Mouse (Mus musculus) small intestine, adult 2 months (tissue): ENCODE measurements at regions not wholly inside any gene's neighbourhood (a gene's known extent, or its start where the extent isn't known, plus 50 kb on each side); places are given as distances from the start of the nearest gene placed in this dataset.

ENCODE experiments used
- CTCF ChIP-seq: fragments of 200-500 bp; IDR thresholded peaks from 2 replicates; pipeline ENCODE4 v1.5.1; 2012; ENCODE audit warnings: low read depth, mild to moderate bottlenecking, control low read depth, inconsistent platforms, low read length, moderate library complexity, mixed read lengths; ENCODE audit not compliant: insufficient replicate concordance, insufficient read length; ENCODE audit errors: extremely low read depth
- POLR2A ChIP-seq: fragments of 200-500 bp; IDR thresholded peaks from 2 replicates; pipeline ENCODE4 v1.6.1; 2012; ENCODE audit warnings: low read depth, mild to moderate bottlenecking, control low read depth, inconsistent platforms, low read length, moderate library complexity

DNA sequence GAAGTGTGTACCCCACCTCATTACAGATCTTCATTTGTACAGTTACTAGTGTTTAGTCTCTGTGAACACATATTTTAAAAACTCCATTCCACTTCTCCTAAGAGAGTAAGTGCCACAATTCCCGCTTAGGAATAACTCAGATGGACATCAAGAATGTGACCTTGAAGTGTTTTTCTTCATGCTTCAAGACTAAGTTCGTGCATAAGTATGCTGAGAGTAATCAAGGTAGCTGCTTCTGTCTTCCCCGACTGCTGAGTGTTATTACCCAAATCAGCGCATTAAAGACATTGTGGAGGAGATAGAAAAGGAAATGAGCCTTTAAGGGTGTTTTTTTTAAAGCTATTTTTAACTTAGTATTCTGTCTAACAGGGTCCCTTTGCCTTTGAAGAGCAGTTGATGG lies 565.1 kb upstream of the C030005K15Rik start:
- TF ChIP-seq CTCF = no peak
- no peak for TF ChIP-seq POLR2A
